Mouse (Mus musculus) E14TG2a.4 (cell line): ENCODE results near the gene Mtch1.
"Not testable (repeated sequence)": the region's sequence is repeated elsewhere in the genome, so short reads cannot be mapped to it uniquely, and the experiment has no call there.

Experiments used
- CTCF ChIP-seq: conservative IDR thresholded peaks from 2 replicates; pipeline ENCODE4 v1.5.1; 2014; ENCODE audit warnings: low read length
- NANOG ChIP-seq: IDR thresholded peaks from 2 replicates; pipeline ENCODE4 v1.6.1; 2014; ENCODE audit warnings: borderline replicate concordance, low read length, mixed read lengths

DNA sequence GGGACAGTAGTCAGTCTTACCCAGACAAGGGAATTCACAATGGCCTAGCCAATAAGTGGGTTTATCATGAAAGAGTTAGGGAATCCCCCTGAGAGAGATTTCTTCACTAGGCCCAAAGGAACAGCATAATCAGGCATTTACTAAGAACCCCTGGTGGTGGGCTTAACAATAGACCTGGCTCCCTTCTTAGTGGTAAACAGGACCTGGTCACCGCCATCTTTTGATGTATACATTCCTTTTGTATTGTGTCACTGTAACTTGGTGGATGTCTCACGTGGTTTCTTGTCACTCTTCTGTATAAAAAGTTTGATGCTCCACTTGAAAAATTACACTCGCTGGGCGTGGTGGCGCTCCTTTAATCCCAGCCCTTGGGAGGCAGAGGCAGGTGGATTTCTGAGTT is 3.3 kb upstream of the Mtch1 start:
- TF ChIP-seq CTCF, NANOG: not testable (repeated sequence)
